Mouse (Mus musculus) kidney, adult 2 months (tissue): Measurements from ENCODE around the gene Fam107a.

Source experiments
- CTCF ChIP-seq: fragments of 200-500 bp; conservative IDR thresholded peaks from 2 replicates; pipeline ENCODE4 v1.5.1; 2011; ENCODE audit warnings: low read depth, mild to moderate bottlenecking, control low read depth, low read length, moderate library complexity, mixed read lengths; ENCODE audit not compliant: insufficient read depth, insufficient read length
- POLR2A ChIP-seq: fragments of 200-500 bp; IDR thresholded peaks from one replicate; pipeline ENCODE4 v1.6.1; 2011; ENCODE audit warnings: low read depth, low read length, control low read depth

GRCm38 (mm10) chr14:8309621-8310141 lies 8.1 kb downstream of the Fam107a start:
- TF ChIP-seq POLR2A: no peak
- no peak for TF ChIP-seq CTCF
